Mouse (Mus musculus) intestine, embryonic 16.5 days (tissue): ENCODE measurements around the gene Tigar. TPM values are rescaled to one million over a fixed set of nuclear protein-coding genes. Genes with fewer than 3 reads are reported as not detected.

Experiments used
- ATAC-seq: fragments of 200-750 bp; cut with Nextera tagmentation; 2 replicates; pipeline ENCODE4 v1.8.0; 2017; ENCODE audit warnings: moderate TSS enrichment, moderate library complexity
- H3K27ac ChIP-seq: fragments of 300-500 bp; sonication (generic); 2 replicates; pipeline ENCODE4 v1.5.1; 2014; ENCODE audit warnings: mild to moderate bottlenecking, low read length
- H3K27me3 ChIP-seq: fragments of 300-500 bp; sonication (generic); replicated peaks from 2 replicates; pipeline ENCODE4 v1.6.1; 2014; ENCODE audit warnings: low read length, control low read depth, mixed read lengths; ENCODE audit not compliant: control insufficient read depth, insufficient read depth
- H3K36me3 ChIP-seq: fragments of 300-500 bp; sonication (generic); 2 replicates; pipeline ENCODE4 v1.6.1; 2014; ENCODE audit warnings: low read length, control low read depth; ENCODE audit not compliant: control insufficient read depth, insufficient read depth
- H3K4me1 ChIP-seq: fragments of 300-500 bp; sonication (generic); 2 replicates; pipeline ENCODE4 v1.6.1; 2014; ENCODE audit warnings: low read length, control low read depth, mixed read lengths; ENCODE audit not compliant: control insufficient read depth, insufficient read depth
- H3K4me2 ChIP-seq: fragments of 300-500 bp; sonication (generic); 2 replicates; pipeline ENCODE4 v1.6.1; 2014; ENCODE audit warnings: low read depth, low read length, control low read depth
- H3K4me3 ChIP-seq: fragments of 300-500 bp; sonication (generic); 2 replicates; pipeline ENCODE4 v1.5.1; 2014; ENCODE audit warnings: mild to moderate bottlenecking, low read length
- H3K9ac ChIP-seq: fragments of 300-500 bp; sonication (generic); 2 replicates; pipeline ENCODE4 v1.6.1; 2014; ENCODE audit warnings: low read depth, low read length
- H3K9me3 ChIP-seq: fragments of 300-500 bp; sonication (generic); 2 replicates; pipeline ENCODE4 v1.6.1; 2016; ENCODE audit warnings: low read length, control low read depth; ENCODE audit not compliant: control insufficient read depth
- WGBS: fragments of 180-500 bp; shearing (Covaris S2); extraction: QIAGEN DNeasy Blood & Tissue Kit; methylation state at CpG from one replicate; pipeline ENCODE4 v1.1.7; 2014; 5-methylcytosine and 5-hydroxymethylcytosine counted together
- polyA plus RNA-seq: library from polyadenylated mRNA; unstranded; fragments of >200 nt; fragmentation: Nextera tagmentation; extraction: Ambion mirVana; gene quantifications from 2 replicates; pipeline ENCODE4 v1.2.1, GENCODE M21; 2015

Tigar gene
- polyA plus RNA-seq, 1 experiment from 2014 or later = 4.6 TPM

- ATAC-seq = peak; percentile 54
- Histone ChIP-seq H3K36me3 (no peaks in the 10 kb centered on the region), H3K9me3 (no peaks in the 10 kb centered on the region), H3K4me1 (peaks cover 57% of the 10 kb centered on the region), H3K9ac (peak overlapping the region; percentile 88), H3K4me2 (peak overlapping the region; percentile 95), H3K27me3 (0 out of 2 replicates have a peak, but pooled peaks cover 2% of the 10 kb centered on the region), H3K27ac (peak overlapping the region; percentile 94), H3K4me3 (peak overlapping the region; percentile 82)
- 0% methylated on average over 34 of the region's 34 CpGs for WGBS
Measured at GRCm38 (mm10) chr6:127150663-127151564, 41.6 kb upstream of the Tigar start.

GRCm38 (mm10) chr6:127149944-127150662 is 40.7 kb upstream of the Tigar start:
- Histone ChIP-seq H3K36me3 (no peaks in the 10 kb centered on the region), H3K27me3 (0 out of 2 replicates have a peak, but pooled peaks cover 2% of the 10 kb centered on the region), H3K4me1 (peaks cover 61% of the 10 kb centered on the region), H3K4me3 (peak overlapping the region; percentile 82), H3K9me3 (no peaks in the 10 kb centered on the region), H3K27ac (peak overlapping the region; percentile 82), H3K4me2 (peak overlapping the region; percentile 95), H3K9ac (peak overlapping the region; percentile 88)
- WGBS = under 1% methylated on average over 38 of the region's 38 CpGs
- no peak for ATAC-seq

- peaks cover 64% of the 10 kb centered on the region for H3K4me1 ChIP-seq
- H3K27ac ChIP-seq = peak overlapping the region; percentile 82
- H3K36me3 ChIP-seq = no peaks in the 10 kb centered on the region
- WGBS = under 1% methylated on average over 30 of the region's 30 CpGs
- 0 out of 2 replicates have a peak, but pooled peaks cover under 1% of the 10 kb centered on the region for H3K27me3 ChIP-seq
- no peak for ATAC-seq
- H3K9me3 ChIP-seq = no peaks in the 10 kb centered on the region
- H3K4me2 ChIP-seq = peak overlapping the region; percentile 95
- H3K9ac ChIP-seq = peak overlapping the region; percentile 88
- peak overlapping the region; percentile 82 for H3K4me3 ChIP-seq
Measured at GRCm38 (mm10) chr6:127149303-127149943, 40.1 kb upstream of the Tigar start.

- Histone ChIP-seq H3K9ac (peak overlapping the region; percentile 88), H3K4me1 (peaks cover 65% of the 10 kb centered on the region), H3K4me3 (peak overlapping the region; percentile 82), H3K27me3 (no peaks in the 10 kb centered on the region), H3K4me2 (peak overlapping the region; percentile 95), H3K36me3 (no peaks in the 10 kb centered on the region), H3K9me3 (no peaks in the 10 kb centered on the region), H3K27ac (peak overlapping the region; percentile 82)
- no peak for ATAC-seq
- WGBS = 6% methylated on average over 20 of the region's 20 CpGs
Measured at GRCm38 (mm10) chr6:127148526-127149302, 39.4 kb upstream of the Tigar start.

- ATAC-seq = no peak
- no peaks in the 10 kb centered on the region for H3K36me3 ChIP-seq
- H3K9ac ChIP-seq = 0 out of 2 replicates have a peak overlapping the region, but pooled peaks have one; percentile 88
- peak overlapping the region; percentile 37 for H3K27ac ChIP-seq
- H3K9me3 ChIP-seq = no peaks in the 10 kb centered on the region
- WGBS = under 1% methylated on average over 4 of the region's 4 CpGs
- peaks cover 63% of the 10 kb centered on the region for H3K4me1 ChIP-seq
- H3K4me3 ChIP-seq = peak overlapping the region; percentile 82
- peak overlapping the region; percentile 95 for H3K4me2 ChIP-seq
- no peaks in the 10 kb centered on the region for H3K27me3 ChIP-seq
Measured at GRCm38 (mm10) chr6:127147665-127148064, 38.3 kb upstream of the Tigar start.

- Histone ChIP-seq H3K4me3 (no peak overlapping the region), H3K4me2 (peak overlapping the region; percentile 17; the same call in 1 of the 2 replicates), H3K27me3 (no peaks in the 10 kb centered on the region), H3K4me1 (peaks cover 56% of the 10 kb centered on the region), H3K9ac (no peak overlapping the region), H3K9me3 (no peaks in the 10 kb centered on the region), H3K27ac (peak overlapping the region; percentile 50; the same call in 1 of the 2 replicates), H3K36me3 (no peaks in the 10 kb centered on the region)
- 76% methylated on average over 3 of the region's 3 CpGs for WGBS
- no peak for ATAC-seq
Measured at GRCm38 (mm10) chr6:127146322-127146947, 37.1 kb upstream of the Tigar start.

GRCm38 (mm10) chr6:127145464-127146190 is 36.3 kb upstream of the Tigar start:
- H3K9ac ChIP-seq = 0 out of 2 replicates have a peak overlapping the region, but pooled peaks have one; percentile 31
- no peaks in the 10 kb centered on the region for H3K36me3 ChIP-seq
- peak overlapping the region; percentile 50 for H3K27ac ChIP-seq
- peak overlapping the region; percentile 17; the same call in 1 of the 2 replicates for H3K4me2 ChIP-seq
- ATAC-seq = peak; percentile 45
- peaks cover 52% of the 10 kb centered on the region for H3K4me1 ChIP-seq
- H3K9me3 ChIP-seq = no peaks in the 10 kb centered on the region
- 46% methylated on average over 20 of the region's 20 CpGs for WGBS
- H3K27me3 ChIP-seq = no peaks in the 10 kb centered on the region
- no peak overlapping the region for H3K4me3 ChIP-seq
